Comparison of ENCODE assay signal across 10 mouse cellular contexts in genomic region chr12:27945411-27945810, GRCm38 (mm10).
A peak's percentile ranks its signal among the peaks of the same experiment; 100 is the strongest.
DNase-seq lines count a peak whose midpoint lies in the region; ATAC-seq lines count a peak whose summit lies in the region.
"Had no signal": no experiment of that assay in that cellular context is flagged by ENCODE, and none has a peak within 500 bp of the region (broad histone marks: within the 10 kb centered on the region; RNA-seq: fewer than 3 reads in every experiment).

No protein-coding gene starts in this region.

- 32% methylated on average over 2 of the region's 2 CpGs for WGBS in hindbrain, embryonic 12.5 days
- 32% methylated on average over 2 of the region's 2 CpGs for WGBS in midbrain, embryonic 13.5 days

- no peaks in the 10 kb centered on the region for H3K27me3 ChIP-seq in hindbrain, embryonic 12.5 days
- H3K27me3 ChIP-seq in midbrain, embryonic 13.5 days: no peaks in the 10 kb centered on the region

- intact Hi-C loops in gastrocnemius, postnatal 14 days (cut with DNase I; ENCODE audit: low total_unique reads): no loop called here

- H3K9me3 ChIP-seq in hindbrain, embryonic 12.5 days (replicated peaks): no peaks in the 10 kb centered on the region
- no peaks in the 10 kb centered on the region for H3K9me3 ChIP-seq in midbrain, embryonic 13.5 days

- peak; percentile 70 for DNase-seq in brain, adult 2 months (ENCODE audit: low read depth, low spot score)
- peak; percentile 65 for DNase-seq in embryo, embryonic 10.5 days (ENCODE audit: low spot score)
- no peak for DNase-seq in kidney, adult 8-10 months
- DNase-seq in gastrocnemius, postnatal 14 days: no peak
- no peak for DNase-seq in right cerebral cortex, postnatal 25 days
- DNase-seq: gastrocnemius, postnatal 25 days; kidney, postnatal 10 days; liver, postnatal 0 days had no signal

- H3K4me1 ChIP-seq in hindbrain, embryonic 12.5 days: peaks cover 31% of the 10 kb centered on the region
- H3K4me1 ChIP-seq in midbrain, embryonic 13.5 days (replicated peaks): peaks cover 30% of the 10 kb centered on the region

- peak overlapping the region; percentile 75 for H3K27ac ChIP-seq in hindbrain, embryonic 12.5 days
- H3K27ac ChIP-seq in midbrain, embryonic 13.5 days: peak overlapping the region; percentile 82

- no peak overlapping the region for H3K4me3 ChIP-seq in hindbrain, embryonic 12.5 days
- no peak overlapping the region for H3K4me3 ChIP-seq in midbrain, embryonic 13.5 days (replicated peaks)

- no peaks in the 10 kb centered on the region for H3K36me3 ChIP-seq in hindbrain, embryonic 12.5 days
- H3K36me3 ChIP-seq in midbrain, embryonic 13.5 days: no peaks in the 10 kb centered on the region

- H3K4me2 ChIP-seq in hindbrain, embryonic 12.5 days (replicated peaks): no peak overlapping the region
- H3K4me2 ChIP-seq in midbrain, embryonic 13.5 days (replicated peaks): no peak overlapping the region

- no peak overlapping the region for H3K9ac ChIP-seq in hindbrain, embryonic 12.5 days
- no peak overlapping the region; the same call in 1 of the 2 replicates for H3K9ac ChIP-seq in midbrain, embryonic 13.5 days (replicated peaks)
- H3K9ac ChIP-seq: liver, postnatal 0 days had no signal

- peak; percentile 86 for ATAC-seq in hindbrain, embryonic 12.5 days (ENCODE audit: low FRiP score)
- ATAC-seq in midbrain, embryonic 13.5 days: peak; percentile 94
- ATAC-seq: liver, postnatal 0 days had no signal

Comparison
In these comparisons a context has a peak if more than half of its experiments do, and no peak if none do; other contexts are left out.
1. DNase-seq: peak in brain, adult 2 months (single experiment) and embryo, embryonic 10.5 days (single experiment); none in kidney, adult 8-10 months (0 of 2), gastrocnemius, postnatal 14 days (single experiment) and right cerebral cortex, postnatal 25 days (single experiment).